Mouse (Mus musculus): Measurements from ENCODE around the gene Fhl2. TPM values are rescaled to one million over a fixed set of nuclear protein-coding genes. Genes with fewer than 3 reads are reported as not detected.

Gene Fhl2
- polyA plus RNA-seq, 1 experiment from 2014 or later: 12.3 TPM

GRCm38 (mm10) chr1:43092056-43093015, 104.4 kb downstream of the Fhl2 start:
- Histone ChIP-seq H3K36me3 (ENCODE audit: control insufficient read depth, insufficient read depth, low read length) (no peaks in the 10 kb centered on the region), H3K27ac (ENCODE audit: low read depth, low read length) (peak overlapping the region; percentile 82), H3K9ac (ENCODE audit: low read length) (peak overlapping the region; percentile 89), H3K4me2 (ENCODE audit: low read depth) (peak overlapping the region; percentile 80), H3K4me3 (ENCODE audit: low read depth, low read length) (peak overlapping the region; percentile 74), H3K4me1 (ENCODE audit: control insufficient read depth, insufficient read depth, low read length) (0 out of 2 replicates have a peak, but pooled peaks cover 3% of the 10 kb centered on the region), H3K9me3 (ENCODE audit: control insufficient read depth, low read length) (no peaks in the 10 kb centered on the region), H3K27me3 (ENCODE audit: control insufficient read depth, insufficient read depth, low read length) (no peaks in the 10 kb centered on the region)
- ATAC-seq (ENCODE audit: insufficient read depth, low FRiP score, low TSS enrichment) (peak; percentile 87), DNase-seq (ENCODE audit: low spot score) (peak; percentile 77)
- under 1% methylated on average over 81 of the region's 102 CpGs for WGBS

GRCm38 (mm10) chr1:43091306-43092055, 105.3 kb downstream of the Fhl2 start:
- ATAC-seq (ENCODE audit: insufficient read depth, low FRiP score, low TSS enrichment) (no peak), DNase-seq (ENCODE audit: low spot score) (no peak)
- Histone ChIP-seq H3K4me1 (ENCODE audit: control insufficient read depth, insufficient read depth, low read length) (0 out of 2 replicates have a peak, but pooled peaks cover 3% of the 10 kb centered on the region), H3K36me3 (ENCODE audit: control insufficient read depth, insufficient read depth, low read length) (no peaks in the 10 kb centered on the region), H3K4me2 (ENCODE audit: low read depth) (peak overlapping the region; percentile 80), H3K27ac (ENCODE audit: low read depth, low read length) (no peak overlapping the region), H3K9ac (ENCODE audit: low read length) (peak overlapping the region; percentile 89), H3K4me3 (ENCODE audit: low read depth, low read length) (peak overlapping the region; percentile 74), H3K9me3 (ENCODE audit: control insufficient read depth, low read length) (no peaks in the 10 kb centered on the region), H3K27me3 (ENCODE audit: control insufficient read depth, insufficient read depth, low read length) (no peaks in the 10 kb centered on the region)
- 48% methylated on average over 13 of the region's 13 CpGs for WGBS

- no peak overlapping the region for H3K4me3 ChIP-seq (ENCODE audit: low read depth, low read length)
- 75% methylated on average over 1 of the region's 1 CpGs for WGBS
- H3K4me1 ChIP-seq (ENCODE audit: control insufficient read depth, insufficient read depth, low read length): 0 out of 2 replicates have a peak, but pooled peaks cover 3% of the 10 kb centered on the region
- H3K27ac ChIP-seq (ENCODE audit: low read depth, low read length): no peak overlapping the region
- DNase-seq (ENCODE audit: low spot score) (no peak), ATAC-seq (ENCODE audit: insufficient read depth, low FRiP score, low TSS enrichment) (no peak)
- H3K4me2 ChIP-seq (ENCODE audit: low read depth): no peak overlapping the region
- H3K27me3 ChIP-seq (ENCODE audit: control insufficient read depth, insufficient read depth, low read length): no peaks in the 10 kb centered on the region
- H3K9ac ChIP-seq (ENCODE audit: low read length): no peak overlapping the region
- H3K36me3 ChIP-seq (ENCODE audit: control insufficient read depth, insufficient read depth, low read length): no peaks in the 10 kb centered on the region
- no peaks in the 10 kb centered on the region for H3K9me3 ChIP-seq (ENCODE audit: control insufficient read depth, low read length)
These were observed 106.4 kb downstream of the Fhl2 start for GRCm38 (mm10) chr1:43090418-43090817.

- Histone ChIP-seq H3K4me3 (ENCODE audit: low read depth, low read length) (no peak overlapping the region), H3K4me2 (ENCODE audit: low read depth) (no peak overlapping the region), H3K9me3 (ENCODE audit: control insufficient read depth, low read length) (no peaks in the 10 kb centered on the region), H3K4me1 (ENCODE audit: control insufficient read depth, insufficient read depth, low read length) (no peaks in the 10 kb centered on the region), H3K36me3 (ENCODE audit: control insufficient read depth, insufficient read depth, low read length) (no peaks in the 10 kb centered on the region), H3K9ac (ENCODE audit: low read length) (no peak overlapping the region), H3K27me3 (ENCODE audit: control insufficient read depth, insufficient read depth, low read length) (no peaks in the 10 kb centered on the region), H3K27ac (ENCODE audit: low read depth, low read length) (no peak overlapping the region)
- 81% methylated on average over 5 of the region's 5 CpGs for WGBS
- ATAC-seq (ENCODE audit: insufficient read depth, low FRiP score, low TSS enrichment): no peak
- DNase-seq (ENCODE audit: low spot score): no peak
These were observed 113.8 kb downstream of the Fhl2 start for GRCm38 (mm10) chr1:43082946-43083345.

GRCm38 (mm10) chr1:43078124-43078523, 118.7 kb downstream of the Fhl2 start:
- Histone ChIP-seq H3K27ac (ENCODE audit: low read depth, low read length) (no peak overlapping the region), H3K36me3 (ENCODE audit: control insufficient read depth, insufficient read depth, low read length) (0 out of 2 replicates have a peak, but pooled peaks cover 3% of the 10 kb centered on the region), H3K9ac (ENCODE audit: low read length) (no peak overlapping the region), H3K4me3 (ENCODE audit: low read depth, low read length) (no peak overlapping the region), H3K9me3 (ENCODE audit: control insufficient read depth, low read length) (no peaks in the 10 kb centered on the region), H3K4me1 (ENCODE audit: control insufficient read depth, insufficient read depth, low read length) (no peaks in the 10 kb centered on the region), H3K4me2 (ENCODE audit: low read depth) (no peak overlapping the region), H3K27me3 (ENCODE audit: control insufficient read depth, insufficient read depth, low read length) (no peaks in the 10 kb centered on the region)
- DNase-seq (ENCODE audit: low spot score): no peak
- no peak for ATAC-seq (ENCODE audit: insufficient read depth, low FRiP score, low TSS enrichment)
- WGBS: 95% methylated on average over 2 of the region's 2 CpGs

- Histone ChIP-seq H3K9me3 (ENCODE audit: control insufficient read depth, low read length) (no peaks in the 10 kb centered on the region), H3K36me3 (ENCODE audit: control insufficient read depth, insufficient read depth, low read length) (0 out of 2 replicates have a peak, but pooled peaks cover 3% of the 10 kb centered on the region), H3K4me3 (ENCODE audit: low read depth, low read length) (no peak overlapping the region), H3K27ac (ENCODE audit: low read depth, low read length) (no peak overlapping the region), H3K27me3 (ENCODE audit: control insufficient read depth, insufficient read depth, low read length) (no peaks in the 10 kb centered on the region), H3K9ac (ENCODE audit: low read length) (no peak overlapping the region), H3K4me1 (ENCODE audit: control insufficient read depth, insufficient read depth, low read length) (no peaks in the 10 kb centered on the region), H3K4me2 (ENCODE audit: low read depth) (no peak overlapping the region)
- ATAC-seq (ENCODE audit: insufficient read depth, low FRiP score, low TSS enrichment) (no peak), DNase-seq (ENCODE audit: low spot score) (no peak)
- 79% methylated on average over 2 of the region's 2 CpGs for WGBS
These were observed 122.0 kb downstream of the Fhl2 start for GRCm38 (mm10) chr1:43074791-43075190.

Other genes with a start within 250 kb of the Fhl2 start
- 11.2 and 11.5 TPM in 2 replicates for gene Gpr45, start 244.1 kb downstream of the Fhl2 start, polyA plus RNA-seq (2014; fragmentation: Nextera tagmentation; extraction: Ambion mirVana)
- gene Tgfbrap1, start 98.3 kb downstream of the Fhl2 start, polyA plus RNA-seq (2014; fragmentation: Nextera tagmentation; extraction: Ambion mirVana): 14.1 and 15.3 TPM in 2 replicates
- 47.2 and 52.9 TPM in 2 replicates for gene AI597479, start 98.3 kb downstream of the Fhl2 start, polyA plus RNA-seq (2014; fragmentation: Nextera tagmentation; extraction: Ambion mirVana)
- 39.8 and 41.7 TPM in 2 replicates for gene Nck2, start 247.6 kb upstream of the Fhl2 start, polyA plus RNA-seq (2014; fragmentation: Nextera tagmentation; extraction: Ambion mirVana)

Measured in neural tube, embryonic 11.5 days (tissue).